Mouse (Mus musculus): Measurements from ENCODE around the gene Sbk3.
"Not testable (repeated sequence)": the region's sequence is repeated elsewhere in the genome, so short reads cannot be mapped to it uniquely, and the experiment has no call there.

- TF ChIP-seq CTCF (IDR thresholded peaks at IDR 0.05; ENCODE audit: extremely low read depth, insufficient read depth, insufficient read length, insufficient replicate concordance); POLR2A (IDR thresholded peaks at IDR 0.05; ENCODE audit: low read depth, low read length): not testable (repeated sequence)
These were observed 31.9 kb upstream of the Sbk3 start for GRCm38 (mm10) chr7:5002876-5003275.

Measured in spleen, adult 2 months (tissue).